Mouse (Mus musculus): ENCODE data around the gene Dynlrb2.

Gene Dynlrb2

DNA sequence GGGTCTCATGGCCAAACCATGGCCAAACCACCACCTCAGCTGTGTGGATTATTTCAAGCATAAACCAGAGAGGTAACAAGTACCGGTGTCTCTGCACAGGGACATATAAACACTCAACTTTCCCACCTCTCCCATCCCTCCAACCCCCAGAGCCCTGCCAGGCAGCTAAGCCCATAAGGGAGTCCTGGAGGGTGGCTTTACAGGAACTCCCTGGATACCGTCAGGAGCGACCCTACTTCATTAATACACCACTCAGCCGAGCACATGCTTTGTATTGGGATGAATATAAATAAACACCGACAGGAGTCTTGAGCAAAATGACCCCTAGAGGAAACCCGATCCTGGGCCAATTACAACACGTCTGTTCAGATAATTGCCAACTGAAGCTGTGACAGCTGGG, 34.0 kb downstream of the Dynlrb2 start:
- intact Hi-C loops (cut with DNase I): no loop called here

- intact Hi-C loops (cut with DNase I): no loop called here
Measured at GRCm38 (mm10) chr8:116540136-116540535, 35.4 kb downstream of the Dynlrb2 start.

DNA sequence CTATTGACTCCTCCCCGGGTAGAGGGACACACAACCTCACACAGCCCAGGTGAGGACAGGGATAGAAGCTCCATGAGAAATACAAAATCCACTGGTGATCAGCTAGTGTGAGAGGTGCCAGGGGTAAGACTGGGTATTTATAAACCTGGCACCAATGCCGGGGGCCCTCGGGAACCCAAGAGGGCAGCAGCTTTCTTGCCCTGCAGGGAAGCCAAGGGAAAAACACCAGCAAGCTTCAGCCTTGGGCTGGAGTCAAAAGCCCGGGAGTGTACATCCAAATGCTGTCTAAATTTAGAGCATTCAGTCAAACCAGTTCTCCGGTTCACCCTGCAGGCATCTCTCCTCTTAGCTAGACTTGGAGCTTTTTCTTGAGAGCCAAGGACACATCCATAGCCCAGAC, 38.1 kb downstream of the Dynlrb2 start:
- intact Hi-C loops (cut with DNase I): no loop called here

- intact Hi-C loops (cut with DNase I): no loop called here
Measured at GRCm38 (mm10) chr8:116543366-116543765, 38.6 kb downstream of the Dynlrb2 start.

DNA sequence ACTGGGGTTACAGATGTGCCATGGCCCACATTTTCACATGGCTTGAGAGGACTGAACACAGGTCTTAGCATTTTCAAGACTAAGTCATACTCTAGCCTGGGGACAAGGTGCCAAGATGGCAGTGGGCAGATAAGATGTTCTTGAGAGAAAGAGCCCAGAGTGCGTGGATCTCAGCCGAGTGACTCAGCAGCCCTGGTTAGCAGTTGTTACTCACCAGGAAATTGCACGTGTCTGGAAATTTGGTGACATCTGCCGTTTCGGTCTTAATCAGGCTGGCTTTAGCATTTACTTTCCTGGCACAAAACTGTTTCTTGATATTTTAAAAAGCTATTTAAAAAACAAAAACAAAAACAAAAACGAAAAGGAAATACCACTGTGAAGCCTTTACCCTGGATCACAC, 47.5 kb downstream of the Dynlrb2 start:
- intact Hi-C loops (cut with DNase I): no loop called here

- intact Hi-C loops (cut with DNase I): no loop called here
Measured at GRCm38 (mm10) chr8:116552778-116553177, 48.0 kb downstream of the Dynlrb2 start.
